Mouse (Mus musculus) embryonic facial prominence, embryonic 15.5 days (tissue): ENCODE results near the gene Dyrk1a. TPM values are rescaled to one million over a fixed set of nuclear protein-coding genes. Genes with fewer than 3 reads are reported as not detected.
A peak's percentile ranks its signal among the peaks of the same experiment; 100 is the strongest.

Experiments
- ATAC-seq: fragments of 200-750 bp; cut with Nextera tagmentation; 2 replicates; pipeline ENCODE4 v1.8.0; 2017; ENCODE audit warnings: low read depth, moderate TSS enrichment; ENCODE audit not compliant: insufficient number of reproducible peaks, low FRiP score, low TSS enrichment
- H3K27ac ChIP-seq: fragments of 300-500 bp; sonication (generic); replicated peaks from 2 replicates; pipeline ENCODE4 v1.5.1; 2015; ENCODE audit warnings: mild to moderate bottlenecking, inconsistent platforms
- H3K27me3 ChIP-seq: fragments of 300-500 bp; sonication (generic); 2 replicates; pipeline ENCODE4 v1.6.1; 2015; ENCODE audit warnings: inconsistent platforms
- H3K36me3 ChIP-seq: fragments of 300-500 bp; sonication (generic); 2 replicates; pipeline ENCODE4 v1.6.1; 2015; ENCODE audit warnings: mild to moderate bottlenecking, inconsistent platforms
- H3K4me1 ChIP-seq: fragments of 300-500 bp; sonication (generic); 2 replicates; pipeline ENCODE4 v1.6.1; 2015; ENCODE audit warnings: inconsistent platforms
- H3K4me2 ChIP-seq: fragments of 300-500 bp; sonication (generic); replicated peaks from 2 replicates; pipeline ENCODE4 v1.6.1; 2015; ENCODE audit warnings: mild to moderate bottlenecking, inconsistent platforms
- H3K4me3 ChIP-seq: fragments of 300-500 bp; sonication (generic); replicated peaks from 2 replicates; pipeline ENCODE4 v1.5.1; 2015; ENCODE audit warnings: mild to moderate bottlenecking, inconsistent platforms
- H3K9ac ChIP-seq: fragments of 300-500 bp; sonication (generic); 2 replicates; pipeline ENCODE4 v1.6.1; 2015; ENCODE audit warnings: inconsistent platforms
- H3K9me3 ChIP-seq: fragments of 300-500 bp; sonication (generic); replicated peaks from 2 replicates; pipeline ENCODE4 v1.6.1; 2016; ENCODE audit warnings: inconsistent platforms
- WGBS: fragments of 180-500 bp; shearing (Covaris S2); methylation state at CpG from one replicate; pipeline ENCODE4 v1.1.7; 2015; 5-methylcytosine and 5-hydroxymethylcytosine counted together
- polyA plus RNA-seq: library from polyadenylated mRNA; unstranded; fragments of >200 nt; fragmentation: Nextera tagmentation; extraction: Ambion mirVana; gene quantifications from 2 replicates; pipeline ENCODE4 v1.2.1, GENCODE M21; 2015

Dyrk1a gene
- polyA plus RNA-seq, 1 experiment from 2014 or later: 9.1 TPM

- whole genome bisulfite sequencing: 98% methylated on average over 2 of the region's 2 CpGs
- ATAC-seq: no peak
- H3K4me1 ChIP-seq: peaks cover 7% of the 10 kb centered on the region; the same call in 1 of the 2 replicates
- H3K9me3 ChIP-seq: no peaks in the 10 kb centered on the region
- H3K9ac ChIP-seq: no peak overlapping the region
- no peak overlapping the region for H3K27ac ChIP-seq
- no peak overlapping the region for H3K4me3 ChIP-seq
- no peaks in the 10 kb centered on the region for H3K36me3 ChIP-seq
- no peaks in the 10 kb centered on the region for H3K27me3 ChIP-seq
- H3K4me2 ChIP-seq: no peak overlapping the region
Measured at GRCm38 (mm10) chr16:94641799-94642198, 72.0 kb downstream of the Dyrk1a start.

GRCm38 (mm10) chr16:94647153-94647552 lies 77.3 kb downstream of the Dyrk1a start:
- Histone ChIP-seq H3K4me2 (no peak overlapping the region), H3K4me3 (no peak overlapping the region), H3K36me3 (no peaks in the 10 kb centered on the region), H3K27me3 (no peaks in the 10 kb centered on the region), H3K27ac (no peak overlapping the region), H3K9ac (no peak overlapping the region), H3K4me1 (peaks cover 16% of the 10 kb centered on the region), H3K9me3 (no peaks in the 10 kb centered on the region)
- 66% methylated on average over 5 of the region's 5 CpGs for WGBS
- ATAC-seq: no peak

DNA sequence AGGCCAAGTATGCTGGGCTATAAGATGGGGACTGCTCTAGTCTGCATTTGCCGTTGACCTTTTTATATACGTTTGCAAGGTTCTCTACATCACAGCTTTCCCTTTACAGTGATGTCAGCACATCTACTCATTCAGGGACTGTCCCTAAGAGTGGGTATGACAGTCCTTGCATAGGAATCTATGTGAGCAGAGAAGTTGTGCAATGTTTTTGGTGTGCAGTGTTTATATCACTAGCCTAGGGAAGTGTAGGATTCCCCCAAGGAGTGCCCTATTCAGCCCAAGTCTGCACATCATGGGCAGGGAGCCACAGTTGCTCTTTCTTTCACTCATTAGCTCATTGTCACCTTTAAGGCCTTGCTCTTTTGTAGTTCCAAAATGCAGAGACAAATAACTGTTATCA lies 78.1 kb downstream of the Dyrk1a start:
- H3K36me3 ChIP-seq: no peaks in the 10 kb centered on the region
- H3K27ac ChIP-seq: no peak overlapping the region
- WGBS: 88% methylated on average over 2 of the region's 2 CpGs
- no peaks in the 10 kb centered on the region for H3K9me3 ChIP-seq
- H3K27me3 ChIP-seq: no peaks in the 10 kb centered on the region
- ATAC-seq: no peak
- no peak overlapping the region for H3K9ac ChIP-seq
- H3K4me2 ChIP-seq: no peak overlapping the region
- no peak overlapping the region for H3K4me3 ChIP-seq
- H3K4me1 ChIP-seq: peaks cover 16% of the 10 kb centered on the region

DNA sequence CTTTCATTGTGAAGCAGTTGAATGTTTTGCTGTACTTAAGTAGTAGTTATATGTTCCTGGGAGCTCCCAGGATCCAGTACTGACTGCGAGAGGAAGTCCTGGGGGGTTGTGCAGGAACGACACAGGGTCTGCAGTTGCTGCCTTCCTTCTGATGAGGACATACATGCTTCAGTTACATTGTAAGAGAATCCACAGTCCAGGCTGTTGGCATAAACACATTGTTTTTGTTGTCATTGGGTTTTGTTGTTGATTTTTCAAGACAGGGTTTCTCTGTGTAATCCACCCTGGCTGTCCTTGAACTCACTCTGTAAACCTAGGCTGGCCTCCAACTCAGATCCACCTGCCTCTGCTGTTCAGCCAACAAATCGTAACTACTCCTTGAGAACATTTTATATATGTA lies 80.1 kb downstream of the Dyrk1a start:
- no peak overlapping the region for H3K4me2 ChIP-seq
- H3K4me1 ChIP-seq: peaks cover 16% of the 10 kb centered on the region
- H3K36me3 ChIP-seq: no peaks in the 10 kb centered on the region
- WGBS: 79% methylated on average over 3 of the region's 3 CpGs
- H3K9me3 ChIP-seq: no peaks in the 10 kb centered on the region
- H3K27ac ChIP-seq: no peak overlapping the region; the same call in 1 of the 2 replicates
- ATAC-seq: no peak
- no peak overlapping the region for H3K9ac ChIP-seq
- H3K4me3 ChIP-seq: no peak overlapping the region
- no peaks in the 10 kb centered on the region for H3K27me3 ChIP-seq

GRCm38 (mm10) chr16:94652091-94652713 lies 82.4 kb downstream of the Dyrk1a start:
- Histone ChIP-seq H3K9ac (no peak overlapping the region), H3K27me3 (no peaks in the 10 kb centered on the region), H3K4me2 (no peak overlapping the region), H3K36me3 (no peaks in the 10 kb centered on the region), H3K9me3 (no peaks in the 10 kb centered on the region), H3K4me3 (no peak overlapping the region), H3K4me1 (peaks cover 11% of the 10 kb centered on the region), H3K27ac (no peak overlapping the region)
- ATAC-seq: no peak
- 75% methylated on average over 4 of the region's 4 CpGs for WGBS

DNA sequence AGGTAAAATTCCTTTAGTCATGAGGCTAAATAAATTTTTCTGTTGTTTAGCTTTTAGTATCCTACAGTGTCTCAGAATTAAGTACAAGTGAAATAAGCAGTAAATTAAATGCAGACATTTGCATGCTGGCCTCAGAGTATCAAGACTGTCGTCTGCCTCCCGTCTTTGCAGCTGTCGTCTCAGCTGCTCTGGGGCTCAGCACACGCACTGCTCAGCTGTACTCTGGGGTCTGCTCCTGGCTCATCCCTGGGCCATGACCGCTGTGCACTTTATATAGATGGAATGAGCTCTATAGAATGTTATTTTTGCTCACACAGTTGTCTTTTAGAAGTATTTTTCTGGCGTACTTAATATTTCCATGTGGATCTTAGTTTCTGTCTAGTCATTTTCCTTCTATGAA lies 85.3 kb downstream of the Dyrk1a start:
- WGBS: 47% methylated on average over 6 of the region's 6 CpGs
- H3K4me3 ChIP-seq: no peak overlapping the region
- no peak overlapping the region for H3K27ac ChIP-seq
- H3K27me3 ChIP-seq: no peaks in the 10 kb centered on the region
- no peaks in the 10 kb centered on the region for H3K9me3 ChIP-seq
- H3K4me2 ChIP-seq: no peak overlapping the region
- H3K9ac ChIP-seq: no peak overlapping the region
- ATAC-seq: peak; percentile 69; the same call in 1 of the 2 replicates
- no peaks in the 10 kb centered on the region for H3K4me1 ChIP-seq
- peaks cover 4% of the 10 kb centered on the region; the same call in 1 of the 2 replicates for H3K36me3 ChIP-seq

DNA sequence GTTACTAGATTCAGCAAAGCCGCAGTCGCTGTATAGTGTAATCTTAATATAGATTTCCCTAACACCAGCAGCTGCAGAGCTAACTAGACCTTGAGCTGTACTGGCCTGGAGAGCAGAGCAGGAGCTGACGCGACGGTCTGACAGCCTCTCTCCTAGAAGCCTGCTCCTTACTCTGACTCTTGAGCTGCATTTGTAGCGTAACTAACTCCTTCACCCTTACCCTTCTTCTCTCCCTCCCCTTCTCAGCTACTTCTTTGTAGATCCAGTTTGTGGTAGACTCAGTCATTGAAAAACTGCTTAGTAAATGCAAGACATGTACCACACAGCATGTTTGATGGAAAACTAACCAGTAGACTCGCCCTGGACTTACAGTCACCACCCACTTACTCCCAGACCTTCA lies 87.1 kb downstream of the Dyrk1a start:
- H3K9ac ChIP-seq: no peak overlapping the region
- ATAC-seq: 0 out of 2 replicates have a peak, but pooled peaks have one; percentile 51
- H3K4me2 ChIP-seq: no peak overlapping the region
- H3K27me3 ChIP-seq: no peaks in the 10 kb centered on the region
- H3K4me1 ChIP-seq: no peaks in the 10 kb centered on the region
- H3K27ac ChIP-seq: no peak overlapping the region
- peaks cover 6% of the 10 kb centered on the region; the same call in 1 of the 2 replicates for H3K36me3 ChIP-seq
- whole genome bisulfite sequencing: 73% methylated on average over 7 of the region's 7 CpGs
- H3K4me3 ChIP-seq: no peak overlapping the region
- H3K9me3 ChIP-seq: no peaks in the 10 kb centered on the region

DNA sequence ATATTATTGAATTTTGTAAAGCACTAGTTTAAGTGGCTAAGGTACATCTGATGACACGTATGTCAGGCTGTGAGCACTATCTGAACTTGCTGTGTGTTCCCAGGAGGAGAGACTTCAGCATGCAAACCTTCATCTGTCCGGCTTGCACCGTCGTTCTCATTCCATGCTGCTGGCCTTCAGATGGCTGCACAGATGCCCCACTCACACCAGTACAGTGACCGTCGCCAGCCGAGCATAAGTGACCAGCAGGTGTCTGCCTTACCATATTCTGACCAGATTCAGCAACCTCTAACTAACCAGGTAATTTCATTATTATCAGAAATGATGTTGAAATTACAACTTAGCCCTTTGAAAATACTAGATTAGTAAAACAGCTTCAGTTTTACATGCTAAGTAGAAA lies 89.6 kb downstream of the Dyrk1a start:
- ATAC-seq: no peak

GRCm38 (mm10) chr16:94660221-94660620 lies 90.4 kb downstream of the Dyrk1a start:
- peaks cover 10% of the 10 kb centered on the region; the same call in 1 of the 2 replicates for H3K36me3 ChIP-seq
- H3K9me3 ChIP-seq: no peaks in the 10 kb centered on the region
- no peak overlapping the region for H3K9ac ChIP-seq
- no peaks in the 10 kb centered on the region for H3K4me1 ChIP-seq
- H3K27me3 ChIP-seq: no peaks in the 10 kb centered on the region
- ATAC-seq: no peak
- H3K4me3 ChIP-seq: no peak overlapping the region
- no peak overlapping the region for H3K4me2 ChIP-seq
- no peak overlapping the region for H3K27ac ChIP-seq
- WGBS: 88% methylated on average over 8 of the region's 8 CpGs

More for the DNA sequence above, 89.6 kb downstream of the Dyrk1a start:
- H3K27ac ChIP-seq: no peak overlapping the region
- WGBS: 90% methylated on average over 7 of the region's 7 CpGs
- H3K4me2 ChIP-seq: no peak overlapping the region
- H3K9ac ChIP-seq: no peak overlapping the region
- H3K36me3 ChIP-seq: peaks cover 6% of the 10 kb centered on the region; the same call in 1 of the 2 replicates
- H3K4me1 ChIP-seq: no peaks in the 10 kb centered on the region
- no peak overlapping the region for H3K4me3 ChIP-seq
- H3K9me3 ChIP-seq: no peaks in the 10 kb centered on the region
- no peaks in the 10 kb centered on the region for H3K27me3 ChIP-seq

DNA sequence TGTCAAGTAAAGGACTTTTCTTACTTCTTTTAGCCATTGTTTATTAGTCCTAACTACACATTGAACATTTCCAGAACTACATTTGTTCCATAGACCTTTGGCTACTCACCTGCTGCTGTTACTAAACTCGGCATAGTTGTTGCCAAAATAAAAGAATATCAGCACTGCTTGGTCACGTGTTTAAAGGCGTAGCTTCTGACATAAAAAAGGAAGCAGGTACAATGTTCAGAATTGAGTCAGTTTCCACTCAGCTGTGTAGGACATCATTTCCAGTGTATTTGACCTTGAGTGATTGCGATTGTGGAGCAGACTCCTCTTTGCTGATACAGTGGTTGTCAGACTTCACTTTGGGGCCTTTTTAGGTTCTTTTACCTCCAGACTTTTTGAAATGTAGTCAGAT lies 97.7 kb downstream of the Dyrk1a start:
- no peak for ATAC-seq
- Histone ChIP-seq H3K9ac (no peak overlapping the region), H3K27me3 (no peaks in the 10 kb centered on the region), H3K27ac (no peak overlapping the region), H3K4me2 (no peak overlapping the region), H3K36me3 (peaks cover 58% of the 10 kb centered on the region), H3K4me3 (no peak overlapping the region), H3K9me3 (no peaks in the 10 kb centered on the region), H3K4me1 (no peaks in the 10 kb centered on the region)
- 87% methylated on average over 4 of the region's 4 CpGs for WGBS

DNA sequence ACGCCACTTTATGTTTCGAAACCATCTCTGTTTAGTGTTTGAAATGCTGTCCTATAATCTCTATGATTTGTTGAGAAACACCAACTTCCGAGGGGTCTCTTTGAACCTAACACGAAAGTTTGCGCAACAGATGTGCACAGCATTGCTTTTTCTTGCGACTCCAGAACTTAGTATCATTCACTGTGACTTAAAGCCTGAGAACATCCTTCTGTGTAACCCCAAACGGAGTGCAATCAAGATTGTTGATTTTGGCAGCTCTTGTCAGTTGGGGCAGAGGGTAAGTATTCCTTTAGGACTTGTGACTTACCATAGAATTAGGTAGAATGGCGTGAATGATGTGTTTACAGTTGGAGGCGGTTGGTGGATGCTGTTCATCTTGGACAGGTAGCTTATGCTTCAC lies 101.5 kb downstream of the Dyrk1a start:
- Histone ChIP-seq H3K4me3 (no peak overlapping the region), H3K9me3 (no peaks in the 10 kb centered on the region), H3K4me1 (no peaks in the 10 kb centered on the region), H3K9ac (no peak overlapping the region), H3K4me2 (no peak overlapping the region), H3K27ac (no peak overlapping the region), H3K36me3 (peaks cover 61% of the 10 kb centered on the region), H3K27me3 (no peaks in the 10 kb centered on the region)
- WGBS: 81% methylated on average over 9 of the region's 9 CpGs
- ATAC-seq: no peak

DNA sequence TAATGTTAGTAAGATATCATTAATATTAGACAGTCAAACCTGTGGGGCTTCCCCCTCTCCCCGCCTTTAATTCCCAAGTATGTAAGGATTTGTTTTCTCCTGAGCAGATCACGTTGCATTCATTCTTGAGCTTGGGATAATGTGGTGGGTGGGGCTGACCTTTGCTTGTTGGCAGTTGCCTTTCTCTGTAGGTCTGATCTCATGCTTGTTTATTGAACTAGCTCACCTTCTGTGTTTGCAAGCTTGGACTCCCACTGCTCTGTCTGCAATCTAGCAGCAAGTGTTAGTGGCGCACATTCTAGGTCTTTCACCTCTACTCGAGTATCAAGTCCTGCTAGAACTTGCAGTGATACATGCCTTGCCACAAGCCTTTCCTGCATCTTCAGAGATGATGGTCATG lies 111.1 kb downstream of the Dyrk1a start:
- H3K4me2 ChIP-seq: no peak overlapping the region
- H3K27me3 ChIP-seq: no peaks in the 10 kb centered on the region
- H3K36me3 ChIP-seq: peaks cover 32% of the 10 kb centered on the region
- H3K9me3 ChIP-seq: no peaks in the 10 kb centered on the region
- no peak for ATAC-seq
- H3K4me1 ChIP-seq: no peaks in the 10 kb centered on the region
- no peak overlapping the region for H3K9ac ChIP-seq
- H3K27ac ChIP-seq: no peak overlapping the region
- no peak overlapping the region for H3K4me3 ChIP-seq
- 51% methylated on average over 4 of the region's 4 CpGs for WGBS
